Mouse (Mus musculus) C2C12 (cell line): ENCODE data around the gene Fkbp5.

Experiments used
- CEBPB ChIP-seq: IDR thresholded peaks from one replicate; pipeline ENCODE4 v1.6.1; 2011; ENCODE audit warnings: low read depth, mild to moderate bottlenecking, control low read depth, moderate library complexity
- CTCF ChIP-seq: IDR thresholded peaks from one replicate; pipeline ENCODE4 v1.5.1; 2011; ENCODE audit not compliant: control insufficient read depth, insufficient read depth, insufficient read length
- FOSL1 ChIP-seq: IDR thresholded peaks from one replicate; pipeline ENCODE4 v1.8.0; 2011; ENCODE audit warnings: mild to moderate bottlenecking, low read length; ENCODE audit not compliant: poor library complexity, insufficient read depth, severe bottlenecking
- USF1 ChIP-seq: IDR thresholded peaks from one replicate; pipeline ENCODE4 v1.6.1; 2011; ENCODE audit warnings: low read depth, mild to moderate bottlenecking, control low read depth, moderate library complexity

- TF ChIP-seq FOSL1 (no peak), CTCF (no peak), USF1 (no peak), CEBPB (no peak)
Observed at GRCm38 (mm10) chr17:28487584-28488257, 29.6 kb downstream of the Fkbp5 start.
